Mouse (Mus musculus): ENCODE measurements at regions not wholly inside any gene's neighbourhood (a gene's known extent, or its start where the extent isn't known, plus 50 kb on each side); places are given as distances from the start of the nearest gene placed in this dataset.

DNA sequence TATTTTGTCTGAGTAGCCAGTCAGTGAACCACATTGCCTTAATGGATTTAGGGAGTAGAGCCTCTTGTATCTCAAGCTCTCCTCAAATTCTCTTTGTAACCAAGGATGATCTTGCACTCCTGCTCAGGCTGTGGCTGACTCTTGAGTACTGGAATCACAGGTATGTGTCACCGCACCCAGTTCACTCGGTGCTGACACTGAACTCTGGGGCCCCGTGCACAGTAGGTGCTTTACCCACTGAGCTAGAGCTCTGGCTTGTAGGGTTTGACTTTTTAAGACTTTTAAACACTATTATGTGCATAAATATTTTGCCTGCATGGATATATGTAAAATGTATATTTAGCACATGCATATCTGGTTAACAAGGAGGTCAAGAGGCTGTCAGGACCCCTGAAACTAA, 147.4 kb downstream of the Cartpt start:
- TF ChIP-seq CTCF (IDR thresholded peaks at IDR 0.05; ENCODE audit: extremely low read depth, insufficient read depth, low read length) (no peak), POLR2A (IDR thresholded peaks at IDR 0.05; ENCODE audit: extremely low read depth, insufficient read depth, low read length) (no peak)

All from cortical plate, adult 2 months (tissue).